Mouse (Mus musculus) gastrocnemius, adult 18-20 months (tissue): ENCODE results near the gene Zcchc13. TPM values are rescaled to one million over a fixed set of nuclear protein-coding genes. Genes with fewer than 3 reads are reported as not detected.

Experiments
- DNase-seq: peaks from one replicate; pipeline ENCODE4 v3.0.0; 2021; ENCODE audit warnings: low spot score
- long read RNA-seq, 2 experiments: library from polyadenylated mRNA; stranded (forward); transcript quantifications; one replicate each; pipeline ENCODE4 v2.0.0; 2021
- total RNA-seq, 2 experiments: library from RNA; stranded (reverse); gene quantifications; 2 replicates each; pipeline ENCODE4 v1.2.3; 2021

Gene Zcchc13
- total RNA-seq, result not detected
- long read RNA-seq, experiment 1, result 0 reads
- long read RNA-seq, experiment 2, result 0 reads

DNA sequence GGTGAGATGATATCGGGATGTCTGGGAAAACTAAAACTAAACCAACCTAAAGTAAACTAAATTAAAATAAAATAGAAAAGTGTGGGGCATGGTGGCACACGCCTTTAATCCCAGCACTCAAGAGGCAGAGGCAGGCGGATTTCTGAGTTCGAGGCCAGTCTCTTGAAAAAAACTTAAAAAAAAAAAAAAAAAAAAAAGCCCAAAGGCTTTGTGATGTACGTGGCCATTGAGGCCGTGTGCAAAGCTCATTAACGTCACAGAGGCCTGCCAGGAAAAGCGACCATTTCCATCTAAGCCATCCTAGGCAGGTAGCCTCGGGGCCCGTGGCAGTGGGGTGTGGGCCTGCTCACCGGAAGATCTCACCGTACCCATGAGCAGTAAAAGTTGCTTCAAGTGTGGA lies at the start of gene Zcchc13:
Zcchc13 (plus strand) TSS at position 284 of the 400 bp plus-strand sequence.
- no peak for DNase-seq

GRCm38 (mm10) chrX:103584262-103584661 lies 46.1 kb upstream of the Zcchc13 start:
- no peak for DNase-seq

DNA sequence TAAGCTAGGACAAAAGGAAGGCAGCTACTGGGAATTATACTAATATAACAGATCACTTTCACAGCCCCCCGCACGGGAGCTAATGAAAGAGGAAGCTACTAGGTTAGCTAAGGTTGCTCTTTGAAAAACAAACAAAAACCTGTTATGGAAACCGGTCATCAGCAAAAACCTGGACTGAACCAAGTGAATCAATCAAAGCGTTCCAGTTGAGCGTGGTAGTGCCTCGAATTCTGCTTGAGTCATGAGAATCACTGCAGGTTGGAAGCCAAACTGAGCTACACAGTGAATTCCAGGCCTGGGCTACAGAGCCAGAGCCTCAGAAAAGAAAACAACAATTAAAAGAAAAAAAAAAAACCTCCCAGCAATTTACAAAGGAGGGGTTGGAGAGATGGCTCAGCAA lies 38.3 kb upstream of the Zcchc13 start:
- DNase-seq, result no peak

DNA sequence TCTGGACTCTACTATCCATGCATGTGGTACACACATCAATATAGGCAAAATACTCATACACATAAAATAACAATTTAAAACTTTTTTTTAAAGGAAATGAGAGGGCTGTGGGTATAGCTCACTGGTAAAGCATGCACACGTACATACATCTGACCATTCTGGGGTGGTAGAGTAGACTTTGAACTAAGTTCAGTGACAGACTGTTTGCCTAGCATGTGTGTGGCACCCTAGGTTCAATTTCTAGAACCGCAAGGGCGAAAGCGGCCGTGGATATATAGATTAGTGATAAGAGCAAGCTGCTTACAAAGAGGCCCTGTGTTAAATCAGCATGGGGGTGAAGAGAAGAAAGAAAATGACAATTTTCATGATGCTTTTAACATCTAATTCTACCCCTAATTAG lies 27.8 kb upstream of the Zcchc13 start:
- DNase-seq, result no peak

DNA sequence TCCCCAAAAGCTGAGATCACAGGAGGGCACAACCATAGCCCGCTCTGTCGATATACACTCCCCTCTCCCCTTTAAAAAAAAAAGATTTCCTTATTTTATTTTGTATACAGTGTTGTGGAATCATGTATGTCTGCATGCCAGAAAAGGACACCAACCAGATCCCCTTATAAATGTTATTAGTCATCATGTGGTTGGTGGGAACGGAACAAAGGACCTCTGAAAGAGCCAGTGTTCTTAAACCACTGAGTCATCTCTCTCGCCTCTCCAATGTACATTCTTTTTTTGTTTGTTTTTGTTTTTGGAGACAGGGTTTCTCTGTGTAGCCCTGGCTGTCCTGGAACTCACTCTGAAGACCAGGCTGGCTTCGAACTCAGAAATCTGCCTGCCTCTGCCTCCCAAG lies 26.2 kb upstream of the Zcchc13 start:
- no peak for DNase-seq

DNA sequence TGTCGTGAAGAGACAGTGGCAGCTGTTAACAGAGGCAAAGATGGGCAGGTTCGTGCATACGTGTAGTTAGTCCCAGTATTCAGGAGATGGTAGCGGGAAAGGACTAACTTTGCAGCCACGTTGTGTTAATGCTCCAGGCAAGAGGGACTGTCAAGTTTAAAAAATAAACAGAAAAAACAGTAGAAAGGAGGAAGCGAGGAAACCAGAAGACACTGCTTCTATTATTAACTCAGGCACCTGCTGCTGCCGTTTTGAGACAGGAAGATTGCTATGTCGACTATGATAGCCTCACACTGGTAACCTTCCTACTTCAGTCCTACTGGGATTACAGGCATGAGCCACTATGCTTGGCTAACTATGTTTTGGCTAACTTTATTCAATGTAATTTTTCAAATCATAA lies 24.9 kb upstream of the Zcchc13 start:
- no peak for DNase-seq

DNA sequence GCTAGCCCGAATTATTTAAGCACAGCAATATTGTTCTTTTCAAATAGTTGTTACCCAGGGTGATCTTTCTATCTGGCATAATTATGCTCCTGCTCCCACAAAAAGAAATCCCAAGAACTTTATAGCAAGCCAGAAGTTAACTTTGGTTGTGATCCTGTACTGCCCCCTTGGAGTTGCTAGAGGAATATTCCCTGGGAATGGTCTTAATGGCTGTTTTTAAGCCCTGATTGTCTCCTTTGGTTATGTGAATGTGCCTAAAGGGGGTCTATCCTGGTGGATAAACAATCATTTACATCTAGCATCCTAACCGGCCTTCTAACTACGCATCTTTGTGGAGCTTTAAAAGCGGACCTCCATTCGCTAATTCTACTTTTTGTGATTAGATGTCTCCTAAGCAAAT lies 20.0 kb upstream of the Zcchc13 start:
- DNase-seq, result no peak

DNA sequence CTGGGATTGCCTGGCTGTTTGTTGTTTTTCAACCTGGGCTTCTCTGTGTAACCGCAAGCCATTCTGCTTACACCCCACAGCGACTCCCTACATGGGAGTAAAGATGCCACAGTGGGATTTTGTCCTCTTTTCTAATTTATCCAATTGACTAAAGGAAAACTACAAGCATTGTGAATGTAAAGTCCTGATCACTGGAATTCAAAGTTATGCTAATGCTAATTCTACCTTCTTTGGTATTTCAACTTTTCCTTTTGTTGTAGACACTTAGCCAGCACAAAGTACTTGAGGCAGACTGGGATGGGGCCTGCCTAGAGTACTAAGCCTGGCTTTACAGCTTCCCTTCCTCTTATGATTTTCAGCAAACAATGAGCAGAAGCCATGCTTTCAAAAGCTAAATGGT lies 18.9 kb upstream of the Zcchc13 start:
- no peak for DNase-seq

GRCm38 (mm10) chrX:103614700-103615233 lies 15.6 kb upstream of the Zcchc13 start:
- no peak for DNase-seq

GRCm38 (mm10) chrX:103615453-103615852 lies 14.9 kb upstream of the Zcchc13 start:
- DNase-seq, result no peak

DNA sequence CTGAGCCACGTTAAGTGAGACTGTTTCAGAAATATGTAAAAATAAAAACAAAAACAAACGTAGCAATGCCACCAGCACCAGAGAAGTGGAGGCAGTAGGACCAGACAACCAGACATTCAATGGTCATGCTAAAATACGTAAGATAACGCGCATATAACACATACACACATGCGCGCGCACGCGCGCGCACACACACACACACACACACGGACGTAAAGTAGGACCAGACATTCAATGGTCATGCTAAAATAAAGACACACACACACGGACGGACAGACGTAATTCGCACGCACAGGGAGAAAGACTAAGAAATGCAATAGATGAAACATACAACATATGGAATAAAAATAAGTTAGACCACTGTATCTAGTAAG lies 14.2 kb upstream of the Zcchc13 start:
- DNase-seq, result no peak

- DNase-seq, result peak; percentile 77
Measured at GRCm38 (mm10) chrX:103616536-103617404, 13.6 kb upstream of the Zcchc13 start.

DNA sequence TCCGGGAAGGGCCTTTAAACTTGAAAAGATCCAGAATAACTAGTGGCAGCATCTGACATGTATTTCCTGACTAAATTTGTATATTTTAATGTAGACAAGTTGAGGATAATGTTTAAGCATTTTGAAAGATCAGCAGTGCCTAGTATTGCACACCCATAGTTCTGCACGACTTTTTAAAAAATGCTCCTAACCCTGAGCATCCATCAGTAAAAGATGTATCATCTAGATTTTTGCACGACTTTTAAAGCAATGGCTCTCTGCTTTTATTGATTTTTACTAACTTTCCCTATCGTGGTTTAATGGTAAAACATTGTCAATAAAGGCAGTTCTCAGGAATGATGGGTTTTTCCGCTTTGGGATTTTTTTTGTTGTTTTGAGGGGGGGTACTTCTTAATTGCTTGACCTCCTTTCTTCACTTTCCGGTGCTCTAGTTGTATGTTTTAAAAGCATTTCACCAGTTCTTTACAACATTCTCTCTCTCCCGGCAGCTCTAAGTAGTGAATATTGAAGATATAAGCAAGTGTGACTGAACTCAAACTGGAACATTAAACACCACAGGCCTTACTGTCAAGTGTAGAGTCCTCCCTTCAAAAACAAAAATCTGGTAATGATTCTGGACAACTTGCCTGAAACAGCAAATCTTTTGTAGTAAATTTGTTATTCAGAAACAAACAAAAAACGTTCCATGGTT lies 12.8 kb upstream of the Zcchc13 start:
- DNase-seq, result no peak

- DNase-seq, result no peak
Measured at GRCm38 (mm10) chrX:103621799-103622198, 8.6 kb upstream of the Zcchc13 start.

GRCm38 (mm10) chrX:103622260-103622934 lies 8.0 kb upstream of the Zcchc13 start:
- DNase-seq, result peak; percentile 93

GRCm38 (mm10) chrX:103622935-103623280 lies 7.5 kb upstream of the Zcchc13 start:
- no peak for DNase-seq

DNA sequence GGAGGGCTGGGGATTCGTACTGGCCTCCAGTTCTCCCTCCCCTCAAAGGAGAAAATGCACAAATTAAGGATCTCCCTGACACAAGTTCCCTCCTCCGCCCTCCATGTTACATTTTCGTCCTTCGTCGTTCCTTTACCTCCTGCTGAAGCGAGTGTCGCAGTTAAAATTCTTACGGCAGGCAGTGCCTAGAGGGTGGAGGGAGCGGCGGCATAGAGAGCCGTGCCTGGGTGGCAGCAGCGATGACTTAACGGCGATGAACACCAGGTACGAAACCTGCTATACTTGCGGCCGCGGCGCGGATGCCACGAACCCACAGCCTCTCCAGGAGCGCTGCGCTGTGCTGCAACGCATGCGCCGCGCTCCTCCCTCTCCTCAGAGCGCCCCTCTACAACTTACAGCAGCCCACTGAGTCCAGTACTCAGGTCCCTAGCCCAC lies 7.0 kb upstream of the Zcchc13 start:
- DNase-seq, result no peak

GRCm38 (mm10) chrX:103624426-103625168 lies 5.8 kb upstream of the Zcchc13 start:
- no peak for DNase-seq

DNA sequence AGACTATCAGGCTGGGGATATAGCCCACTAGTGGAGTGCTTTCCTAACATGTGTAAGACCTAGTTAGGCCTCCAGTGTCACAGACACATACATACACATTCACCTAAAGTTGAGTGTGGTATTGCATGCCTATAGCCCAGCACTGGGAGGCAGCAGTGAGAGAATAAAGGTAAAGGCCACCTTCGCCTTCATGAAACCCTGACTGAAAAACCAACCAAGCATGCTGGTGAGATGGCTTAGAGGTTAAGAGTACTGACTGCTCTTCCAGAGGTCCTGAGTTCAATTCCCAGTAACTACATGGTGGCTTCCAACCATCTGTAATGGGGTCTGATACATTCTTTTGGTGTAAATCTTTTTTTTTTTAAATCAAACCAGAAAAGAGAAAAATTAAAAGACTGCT lies 1.5 kb upstream of the Zcchc13 start:
- DNase-seq, result no peak

DNA sequence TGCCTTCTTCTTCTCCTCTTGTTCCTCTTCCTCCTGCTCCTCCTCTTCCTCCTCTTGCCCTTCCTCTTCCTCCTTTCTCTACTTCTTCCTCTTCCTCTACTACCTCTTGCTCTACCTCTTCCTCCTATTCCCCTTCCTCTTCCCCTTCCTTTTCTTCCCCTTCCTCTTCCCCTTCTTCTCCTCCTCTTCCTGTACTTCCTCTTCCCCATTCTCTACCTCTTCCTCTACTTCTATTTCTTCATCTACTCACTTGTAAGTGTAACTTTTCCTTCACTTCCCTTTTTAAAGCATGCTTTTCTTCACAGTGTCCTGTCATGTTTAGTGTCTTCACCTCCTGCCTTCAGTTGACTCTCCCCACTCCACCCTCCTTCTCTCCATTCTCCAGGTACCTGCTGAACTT lies 3.5 kb downstream of the Zcchc13 start:
- DNase-seq, result no peak

- no peak for DNase-seq
Measured at GRCm38 (mm10) chrX:103636021-103636420, 5.6 kb downstream of the Zcchc13 start.
